Mouse (Mus musculus) ES-Bruce4 (cell line): ENCODE measurements at regions not wholly inside any gene's neighbourhood (a gene's known extent, or its start where the extent isn't known, plus 50 kb on each side); places are given as distances from the start of the nearest gene placed in this dataset.

ENCODE experiments used
- H3K27ac ChIP-seq: 2 replicates; pipeline ENCODE4 v1.5.1; 2012; ENCODE audit warnings: low read length, inconsistent platforms; ENCODE audit not compliant: insufficient read depth
- H3K27me3 ChIP-seq: 2 replicates; pipeline ENCODE4 v1.6.1; 2012; ENCODE audit warnings: mild to moderate bottlenecking, low read length, inconsistent platforms; ENCODE audit not compliant: control insufficient read depth, poor library complexity, insufficient read depth, severe bottlenecking
- H3K36me3 ChIP-seq: 2 replicates; pipeline ENCODE4 v1.6.1; 2012; ENCODE audit warnings: inconsistent platforms, mild to moderate bottlenecking, low read length, moderate library complexity; ENCODE audit not compliant: control insufficient read depth, poor library complexity, insufficient read depth, severe bottlenecking
- H3K4me1 ChIP-seq: one replicate; pipeline ENCODE4 v1.8.1; 2011; ENCODE audit warnings: low read length; ENCODE audit not compliant: control insufficient read depth, insufficient read depth
- H3K4me3 ChIP-seq: 2 replicates; pipeline ENCODE4 v1.5.1; 2011; ENCODE audit warnings: low read depth, mild to moderate bottlenecking, low read length
- H3K9ac ChIP-seq: 2 replicates; pipeline ENCODE4 v1.6.1; 2012; ENCODE audit warnings: low read depth, mild to moderate bottlenecking, inconsistent platforms; ENCODE audit not compliant: poor library complexity, severe bottlenecking
- H3K9me3 ChIP-seq: replicated peaks from 2 replicates; pipeline ENCODE4 v1.6.1; 2012; ENCODE audit warnings: mild to moderate bottlenecking, low read length, inconsistent platforms; ENCODE audit not compliant: control insufficient read depth, poor library complexity, insufficient read depth, severe bottlenecking
- CTCF ChIP-seq: IDR thresholded peaks from one replicate; pipeline ENCODE4 v1.8.1; 2011; ENCODE audit warnings: low read depth, low read length
- EP300 ChIP-seq: IDR thresholded peaks from 2 replicates; pipeline ENCODE4 v1.6.1; 2011; ENCODE audit warnings: low read depth, low read length; ENCODE audit not compliant: insufficient read depth
- POLR2A ChIP-seq: IDR thresholded peaks from one replicate; pipeline ENCODE4 v1.8.1; 2011; ENCODE audit warnings: low read length; ENCODE audit not compliant: insufficient read depth

DNA sequence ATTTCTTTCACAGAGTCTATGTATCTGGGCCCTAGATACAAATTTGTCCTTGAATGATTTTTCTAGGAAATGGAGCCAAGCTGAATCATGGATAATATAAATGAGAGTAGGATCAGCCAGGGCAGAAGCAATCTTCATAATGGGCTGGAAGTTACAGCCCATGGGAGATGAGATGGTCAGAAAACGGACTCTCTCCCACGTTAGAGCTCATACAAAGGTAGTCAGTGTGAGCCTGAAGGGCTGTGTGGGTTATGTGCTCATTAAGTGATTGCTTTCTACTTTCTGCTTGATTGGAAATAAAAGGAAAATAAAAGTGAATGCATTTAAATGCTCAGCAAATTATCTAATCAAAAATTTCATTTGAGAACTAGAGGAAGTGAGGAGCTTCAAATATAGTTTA lies 2017.1 kb upstream of the Pcdh20 start:
- Histone ChIP-seq H3K27me3 (no peaks in the 10 kb centered on the region), H3K4me3 (no peak overlapping the region), H3K9ac (no peak overlapping the region), H3K9me3 (no peaks in the 10 kb centered on the region), H3K36me3 (no peaks in the 10 kb centered on the region), H3K4me1 (no peaks in the 10 kb centered on the region), H3K27ac (no peak overlapping the region)
- TF ChIP-seq CTCF (no peak), EP300 (no peak), POLR2A (no peak)

- no peak overlapping the region for H3K9ac ChIP-seq
- no peak overlapping the region for H3K27ac ChIP-seq
- TF ChIP-seq CTCF (no peak), EP300 (no peak), POLR2A (no peak)
- no peaks in the 10 kb centered on the region for H3K27me3 ChIP-seq
- H3K36me3 ChIP-seq, result no peaks in the 10 kb centered on the region
- H3K9me3 ChIP-seq, result no peaks in the 10 kb centered on the region
- no peak overlapping the region for H3K4me3 ChIP-seq
- no peaks in the 10 kb centered on the region for H3K4me1 ChIP-seq
Measured at GRCm38 (mm10) chr14:90447971-90448370, 1976.8 kb upstream of the Pcdh20 start.

- Histone ChIP-seq H3K27ac (no peak overlapping the region), H3K4me1 (no peaks in the 10 kb centered on the region), H3K4me3 (no peak overlapping the region), H3K27me3 (no peaks in the 10 kb centered on the region), H3K9me3 (no peaks in the 10 kb centered on the region), H3K36me3 (no peaks in the 10 kb centered on the region), H3K9ac (no peak overlapping the region)
- TF ChIP-seq EP300 (no peak), CTCF (peak; percentile 22)
Measured at GRCm38 (mm10) chr14:90432874-90433543, 1961.8 kb upstream of the Pcdh20 start.

DNA sequence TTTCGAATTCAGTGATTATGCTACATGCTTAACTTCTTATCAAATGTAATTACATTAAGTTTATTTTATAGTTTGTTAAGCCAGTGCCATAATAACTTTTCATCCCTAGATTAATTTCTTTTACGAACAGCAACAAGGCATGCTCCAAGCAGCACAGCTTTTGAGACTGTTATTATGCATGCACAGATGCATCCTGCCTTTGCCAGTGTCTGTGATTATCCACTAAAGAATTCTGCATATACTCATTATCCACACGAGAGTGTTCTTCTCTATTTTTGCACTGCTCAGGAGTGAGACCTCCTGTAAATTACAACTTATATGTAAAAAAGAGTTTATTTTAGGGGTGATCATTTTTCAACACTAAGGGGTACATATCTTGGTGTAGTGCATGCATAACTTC lies 1941.5 kb upstream of the Pcdh20 start:
- H3K36me3 ChIP-seq, result no peaks in the 10 kb centered on the region
- H3K27ac ChIP-seq, result no peak overlapping the region
- H3K9me3 ChIP-seq, result no peaks in the 10 kb centered on the region
- H3K4me3 ChIP-seq, result no peak overlapping the region
- no peaks in the 10 kb centered on the region for H3K27me3 ChIP-seq
- no peak for TF ChIP-seq EP300
- TF ChIP-seq CTCF, result no peak
- no peak for TF ChIP-seq POLR2A
- H3K9ac ChIP-seq, result no peak overlapping the region
- no peaks in the 10 kb centered on the region for H3K4me1 ChIP-seq

GRCm38 (mm10) chr14:90406350-90406749 lies 1935.2 kb upstream of the Pcdh20 start:
- Histone ChIP-seq H3K4me1 (no peaks in the 10 kb centered on the region), H3K36me3 (no peaks in the 10 kb centered on the region), H3K9ac (no peak overlapping the region), H3K4me3 (no peak overlapping the region), H3K27me3 (no peaks in the 10 kb centered on the region), H3K9me3 (no peaks in the 10 kb centered on the region), H3K27ac (no peak overlapping the region)
- TF ChIP-seq CTCF (no peak), POLR2A (no peak)

GRCm38 (mm10) chr14:90405476-90405875 lies 1934.3 kb upstream of the Pcdh20 start:
- H3K27me3 ChIP-seq, result no peaks in the 10 kb centered on the region
- no peak overlapping the region for H3K4me3 ChIP-seq
- H3K27ac ChIP-seq, result no peak overlapping the region
- no peaks in the 10 kb centered on the region for H3K36me3 ChIP-seq
- no peaks in the 10 kb centered on the region for H3K4me1 ChIP-seq
- H3K9ac ChIP-seq, result no peak overlapping the region
- no peaks in the 10 kb centered on the region for H3K9me3 ChIP-seq
- TF ChIP-seq POLR2A (no peak), EP300 (no peak), CTCF (no peak)
